Mouse (Mus musculus) spleen, adult 2 months (tissue): ENCODE data around the gene Nrp2.

Source experiments
- CTCF ChIP-seq: fragments of 200-500 bp; IDR thresholded peaks from 2 replicates; pipeline ENCODE4 v1.5.1; 2011; ENCODE audit warnings: mild to moderate bottlenecking, inconsistent platforms; ENCODE audit not compliant: insufficient read depth, insufficient read length, insufficient replicate concordance; ENCODE audit errors: extremely low read depth
- POLR2A ChIP-seq: fragments of 200-500 bp; IDR thresholded peaks from 2 replicates; pipeline ENCODE4 v1.6.1; 2011; ENCODE audit warnings: low read depth, low read length, inconsistent platforms

GRCm38 (mm10) chr1:62831725-62832455, 128.8 kb downstream of the Nrp2 start:
- TF ChIP-seq CTCF (no peak), POLR2A (no peak)
